Mouse (Mus musculus) liver, embryonic 14.5 days (tissue): ENCODE data around the gene Ctnna2. TPM values are rescaled to one million over a fixed set of nuclear protein-coding genes. Genes with fewer than 3 reads are reported as not detected.

ENCODE experiments used
- ATAC-seq: fragments of 200-750 bp; cut with Nextera tagmentation; 2 replicates; pipeline ENCODE4 v1.8.0; 2017; ENCODE audit warnings: moderate number of reproducible peaks, mild to moderate bottlenecking, moderate library complexity; ENCODE audit not compliant: insufficient read depth
- DNase-seq, 3 experiments: peaks; one replicate each; pipeline ENCODE4 v3.0.0-alpha.2; 2012 to 2013; ENCODE audit warnings: low read depth in 3 of 3, low spot score in 3 of 3
- H3K27ac ChIP-seq: fragments of 300-500 bp; sonication (generic); 2 replicates; pipeline ENCODE4 v1.5.1; 2014; ENCODE audit warnings: moderate library complexity, mild to moderate bottlenecking, control low read depth, inconsistent platforms
- H3K27me3 ChIP-seq: fragments of 300-500 bp; sonication (generic); 2 replicates; pipeline ENCODE4 v1.6.1; 2014; ENCODE audit warnings: mild to moderate bottlenecking, low read length, moderate library complexity; ENCODE audit not compliant: control insufficient read depth, insufficient read depth
- H3K36me3 ChIP-seq: fragments of 300-500 bp; sonication (generic); replicated peaks from 2 replicates; pipeline ENCODE4 v1.6.1; 2014; ENCODE audit warnings: low read depth; ENCODE audit not compliant: control insufficient read depth, insufficient read depth
- H3K4me1 ChIP-seq, 2 experiments: fragments of 200-500 bp in 1 of 2; fragments of 300-500 bp in 1 of 2; sonication (generic) in 1 of 2; replicated peaks; 2 replicates each; pipeline ENCODE4 v1.6.1; 2012 to 2014; ENCODE audit warnings: antibody characterized with exemption in 1 of 2, inconsistent platforms in 1 of 2, low read length in 1 of 2; ENCODE audit not compliant: control insufficient read depth in 2 of 2, insufficient read depth in 2 of 2
- H3K4me2 ChIP-seq: fragments of 300-500 bp; sonication (generic); 2 replicates; pipeline ENCODE4 v1.6.1; 2014; ENCODE audit warnings: low read depth, mild to moderate bottlenecking, control low read depth, moderate library complexity
- H3K4me3 ChIP-seq, 2 experiments: fragments of 200-500 bp in 1 of 2; fragments of 300-500 bp in 1 of 2; sonication (generic) in 1 of 2; 2 replicates each; pipeline ENCODE4 v1.5.1; 2012 to 2014; ENCODE audit warnings: low read depth in 2 of 2, low read length in 2 of 2, mild to moderate bottlenecking in 2 of 2, control low read depth in 1 of 2, inconsistent platforms in 1 of 2, moderate library complexity in 1 of 2; ENCODE audit not compliant: insufficient read depth in 1 of 2
- H3K9ac ChIP-seq: fragments of 300-500 bp; sonication (generic); replicated peaks from 2 replicates; pipeline ENCODE4 v1.6.1; 2014; ENCODE audit warnings: mild to moderate bottlenecking, control low read depth, moderate library complexity
- H3K9me3 ChIP-seq: fragments of 300-500 bp; sonication (generic); 2 replicates; pipeline ENCODE4 v1.6.1; 2016; ENCODE audit warnings: low read length, mixed read lengths; ENCODE audit not compliant: control insufficient read depth
- CTCF ChIP-seq: IDR thresholded peaks from 2 replicates; pipeline ENCODE4 v1.5.1; 2016; ENCODE audit warnings: antibody characterized with exemption, low read depth, control low read depth
- EP300 ChIP-seq: IDR thresholded peaks from 2 replicates; pipeline ENCODE4 v1.6.1; 2016; ENCODE audit warnings: antibody characterized with exemption, low read depth
- WGBS: fragments of 180-500 bp; shearing (Covaris S2); extraction: QIAGEN DNeasy Blood & Tissue Kit; methylation state at CpG from one replicate; pipeline ENCODE4 v1.1.7; 2014; ENCODE audit not compliant: insufficient replicate concordance; 5-methylcytosine and 5-hydroxymethylcytosine counted together
- polyA plus RNA-seq, 2 experiments: library from polyadenylated mRNA; depleted of rRNA in 1 of 2; stranded (reverse) in 1 of 2; unstranded in 1 of 2; fragments of >200 nt; fragmentation: Nextera tagmentation in 1 of 2; extraction: Ambion mirVana in 1 of 2; gene quantifications; 2 replicates each; pipeline versions ENCODE4 v1.2.1 to v1.2.3; 2012 to 2014

Gene Ctnna2
- polyA plus RNA-seq, 2 experiments = 0.08 to 0.14 TPM

GRCm38 (mm10) chr6:77222849-77223638 is 756.5 kb downstream of the Ctnna2 start:
- no peak overlapping the region for H3K4me2 ChIP-seq
- H3K9me3 ChIP-seq = no peaks in the 10 kb centered on the region
- ATAC-seq (no peak), DNase-seq (no peak)
- no peak overlapping the region for H3K27ac ChIP-seq
- no peaks in the 10 kb centered on the region for H3K27me3 ChIP-seq
- H3K9ac ChIP-seq = no peak overlapping the region
- H3K4me3 ChIP-seq = no peak overlapping the region
- WGBS = 59% methylated on average over 16 of the region's 16 CpGs
- TF ChIP-seq EP300 (no peak), CTCF (no peak)
- no peaks in the 10 kb centered on the region for H3K36me3 ChIP-seq
- H3K4me1 ChIP-seq = no peaks in the 10 kb centered on the region

- no peaks in the 10 kb centered on the region for H3K9me3 ChIP-seq
- ATAC-seq = no peak
- no peaks in the 10 kb centered on the region for H3K36me3 ChIP-seq
- WGBS = 67% methylated on average over 4 of the region's 4 CpGs
- no peak for DNase-seq
- H3K4me3 ChIP-seq = no peak overlapping the region
- no peaks in the 10 kb centered on the region for H3K27me3 ChIP-seq
- no peak overlapping the region for H3K9ac ChIP-seq
- TF ChIP-seq CTCF (no peak), EP300 (no peak)
- no peaks in the 10 kb centered on the region for H3K4me1 ChIP-seq
- H3K4me2 ChIP-seq = no peak overlapping the region
- H3K27ac ChIP-seq = no peak overlapping the region
Observed at GRCm38 (mm10) chr6:77220776-77221175, 758.7 kb downstream of the Ctnna2 start.

- DNase-seq = no peak
- H3K9me3 ChIP-seq = no peaks in the 10 kb centered on the region
- no peak for ATAC-seq
- H3K27ac ChIP-seq = no peak overlapping the region
- no peak overlapping the region for H3K4me2 ChIP-seq
- no peak overlapping the region for H3K9ac ChIP-seq
- no peak overlapping the region for H3K4me3 ChIP-seq
- H3K4me1 ChIP-seq = no peaks in the 10 kb centered on the region
- no peaks in the 10 kb centered on the region for H3K27me3 ChIP-seq
- H3K36me3 ChIP-seq = no peaks in the 10 kb centered on the region
- TF ChIP-seq CTCF = no peak
- TF ChIP-seq EP300 = no peak
Observed at GRCm38 (mm10) chr6:77218875-77219274, 760.6 kb downstream of the Ctnna2 start.

GRCm38 (mm10) chr6:77215322-77215721 is 764.2 kb downstream of the Ctnna2 start:
- H3K27ac ChIP-seq = no peak overlapping the region
- H3K36me3 ChIP-seq = no peaks in the 10 kb centered on the region
- no peaks in the 10 kb centered on the region for H3K27me3 ChIP-seq
- ATAC-seq (no peak), DNase-seq (no peak)
- no peaks in the 10 kb centered on the region for H3K9me3 ChIP-seq
- H3K4me3 ChIP-seq = no peak overlapping the region
- H3K9ac ChIP-seq = no peak overlapping the region
- 56% methylated on average over 4 of the region's 4 CpGs for WGBS
- no peaks in the 10 kb centered on the region for H3K4me1 ChIP-seq
- H3K4me2 ChIP-seq = no peak overlapping the region
- TF ChIP-seq EP300 (no peak), CTCF (no peak)

- 27% methylated on average over 3 of the region's 3 CpGs for WGBS
- no peaks in the 10 kb centered on the region for H3K4me1 ChIP-seq
- ATAC-seq = no peak
- no peaks in the 10 kb centered on the region for H3K36me3 ChIP-seq
- TF ChIP-seq CTCF (no peak), EP300 (no peak)
- no peak overlapping the region for H3K4me3 ChIP-seq
- DNase-seq = no peak
- H3K27ac ChIP-seq = no peak overlapping the region
- no peaks in the 10 kb centered on the region for H3K27me3 ChIP-seq
- H3K9ac ChIP-seq = no peak overlapping the region
- no peak overlapping the region for H3K4me2 ChIP-seq
- no peaks in the 10 kb centered on the region for H3K9me3 ChIP-seq
Observed at GRCm38 (mm10) chr6:77213757-77214409, 765.6 kb downstream of the Ctnna2 start.
